Mouse (Mus musculus): ENCODE measurements around the gene Dnah8. TPM values are rescaled to one million over a fixed set of nuclear protein-coding genes. Genes with fewer than 3 reads are reported as not detected.

Gene Dnah8
- polyA plus RNA-seq, 1 experiment from 2014 or later: 2.4 TPM

DNA sequence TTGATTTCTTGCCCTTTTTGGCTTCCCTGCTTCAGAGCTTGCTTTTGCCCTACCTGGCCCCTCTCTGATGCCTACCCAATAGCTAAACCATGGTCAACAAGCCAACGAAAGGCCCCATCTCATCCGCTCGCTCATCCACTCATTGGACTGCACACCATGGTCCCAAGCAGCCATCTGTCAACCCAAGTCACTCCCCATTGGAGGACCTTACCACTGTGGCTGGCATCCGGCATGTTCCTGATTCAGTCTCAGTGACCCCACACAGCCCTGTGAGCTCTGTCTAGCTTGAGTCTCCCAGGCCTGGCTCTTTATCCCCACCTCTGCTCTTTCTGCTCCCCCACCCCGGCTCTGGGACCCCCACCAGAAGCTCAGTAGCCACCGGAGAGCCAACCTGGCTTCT, 129.0 kb downstream of the Dnah8 start:
- DNase-seq (ENCODE audit: low spot score): no peak
- no peak overlapping the region for H3K27ac ChIP-seq (ENCODE audit: low read depth, low read length)
- H3K4me2 ChIP-seq (replicated peaks; ENCODE audit: low read depth, low read length): no peak overlapping the region
- WGBS: 91% methylated on average over 6 of the region's 6 CpGs
- H3K4me3 ChIP-seq (ENCODE audit: low read depth, low read length): no peak overlapping the region
- no peaks in the 10 kb centered on the region for H3K27me3 ChIP-seq (ENCODE audit: control insufficient read depth, insufficient read depth, low read length)
- ATAC-seq (ENCODE audit: low FRiP score): no peak
- H3K9me3 ChIP-seq (ENCODE audit: control insufficient read depth, low read length): no peaks in the 10 kb centered on the region
- H3K36me3 ChIP-seq (ENCODE audit: control insufficient read depth, insufficient read depth, low read length): no peaks in the 10 kb centered on the region
- H3K9ac ChIP-seq (ENCODE audit: low read depth, low read length): no peak overlapping the region
- no peaks in the 10 kb centered on the region for H3K4me1 ChIP-seq (replicated peaks; ENCODE audit: control insufficient read depth, insufficient read depth, low read length)

DNA sequence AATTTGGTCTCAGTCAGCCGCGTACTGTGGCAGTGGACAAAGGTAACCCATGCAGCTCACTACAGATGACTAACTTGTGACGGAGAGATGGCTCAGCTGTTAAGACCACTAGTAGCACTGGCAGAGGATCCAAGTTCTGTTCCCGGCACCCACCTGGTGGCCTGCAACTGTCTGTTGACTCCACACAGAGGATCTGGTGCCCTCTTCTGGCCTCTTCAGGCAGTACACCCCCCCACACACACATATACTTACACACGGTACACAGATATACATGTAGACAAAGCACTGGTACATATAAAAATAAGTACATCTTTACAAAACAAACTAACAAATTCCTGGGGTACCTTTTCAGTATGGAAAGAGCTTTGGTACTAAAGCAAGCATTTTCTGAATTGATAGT, 132.6 kb downstream of the Dnah8 start:
- ATAC-seq (ENCODE audit: low FRiP score) (no peak), DNase-seq (ENCODE audit: low spot score) (no peak)
- Histone ChIP-seq H3K27me3 (ENCODE audit: control insufficient read depth, insufficient read depth, low read length) (no peaks in the 10 kb centered on the region), H3K9me3 (ENCODE audit: control insufficient read depth, low read length) (no peaks in the 10 kb centered on the region), H3K4me3 (ENCODE audit: low read depth, low read length) (no peak overlapping the region), H3K9ac (ENCODE audit: low read depth, low read length) (no peak overlapping the region), H3K27ac (ENCODE audit: low read depth, low read length) (no peak overlapping the region), H3K4me2 (replicated peaks; ENCODE audit: low read depth, low read length) (no peak overlapping the region), H3K36me3 (ENCODE audit: control insufficient read depth, insufficient read depth, low read length) (no peaks in the 10 kb centered on the region), H3K4me1 (replicated peaks; ENCODE audit: control insufficient read depth, insufficient read depth, low read length) (no peaks in the 10 kb centered on the region)
- 97% methylated on average over 5 of the region's 5 CpGs for WGBS

DNA sequence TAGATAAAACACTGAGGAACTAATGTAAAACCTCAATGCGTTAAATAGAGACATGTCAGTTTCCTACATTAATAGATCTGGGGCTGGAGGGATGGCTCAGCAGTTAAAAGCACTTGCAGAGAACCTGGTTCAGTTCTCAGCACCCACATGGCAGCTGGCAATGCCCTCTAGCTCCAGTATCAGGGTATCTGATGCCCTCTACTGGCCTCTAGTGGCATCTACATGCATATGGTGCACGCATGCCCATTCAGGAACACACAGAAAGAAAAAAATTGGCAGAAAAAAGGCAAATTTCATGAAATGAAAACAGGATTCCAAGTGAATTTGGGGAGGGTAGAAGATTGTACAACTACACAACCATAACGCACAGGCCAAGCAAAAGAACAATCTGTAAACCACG, 136.2 kb downstream of the Dnah8 start:
- ATAC-seq (ENCODE audit: low FRiP score) (no peak), DNase-seq (ENCODE audit: low spot score) (no peak)
- no peak overlapping the region for H3K27ac ChIP-seq (ENCODE audit: low read depth, low read length)
- no peak overlapping the region for H3K4me2 ChIP-seq (replicated peaks; ENCODE audit: low read depth, low read length)
- H3K27me3 ChIP-seq (ENCODE audit: control insufficient read depth, insufficient read depth, low read length): no peaks in the 10 kb centered on the region
- no peaks in the 10 kb centered on the region for H3K36me3 ChIP-seq (ENCODE audit: control insufficient read depth, insufficient read depth, low read length)
- no peak overlapping the region for H3K4me3 ChIP-seq (ENCODE audit: low read depth, low read length)
- H3K9ac ChIP-seq (ENCODE audit: low read depth, low read length): no peak overlapping the region
- no peaks in the 10 kb centered on the region for H3K4me1 ChIP-seq (replicated peaks; ENCODE audit: control insufficient read depth, insufficient read depth, low read length)
- WGBS: 90% methylated on average over 4 of the region's 4 CpGs
- H3K9me3 ChIP-seq (ENCODE audit: control insufficient read depth, low read length): no peaks in the 10 kb centered on the region

GRCm38 (mm10) chr17:30764276-30764675, 140.1 kb downstream of the Dnah8 start:
- no peak overlapping the region for H3K27ac ChIP-seq (ENCODE audit: low read depth, low read length)
- no peak overlapping the region for H3K4me2 ChIP-seq (replicated peaks; ENCODE audit: low read depth, low read length)
- no peak overlapping the region for H3K4me3 ChIP-seq (ENCODE audit: low read depth, low read length)
- H3K27me3 ChIP-seq (ENCODE audit: control insufficient read depth, insufficient read depth, low read length): no peaks in the 10 kb centered on the region
- H3K9ac ChIP-seq (ENCODE audit: low read depth, low read length): no peak overlapping the region
- DNase-seq (ENCODE audit: low spot score) (no peak), ATAC-seq (ENCODE audit: low FRiP score) (no peak)
- no peaks in the 10 kb centered on the region for H3K36me3 ChIP-seq (ENCODE audit: control insufficient read depth, insufficient read depth, low read length)
- WGBS: 94% methylated on average over 8 of the region's 8 CpGs
- H3K4me1 ChIP-seq (replicated peaks; ENCODE audit: control insufficient read depth, insufficient read depth, low read length): no peaks in the 10 kb centered on the region
- no peaks in the 10 kb centered on the region for H3K9me3 ChIP-seq (ENCODE audit: control insufficient read depth, low read length)

DNA sequence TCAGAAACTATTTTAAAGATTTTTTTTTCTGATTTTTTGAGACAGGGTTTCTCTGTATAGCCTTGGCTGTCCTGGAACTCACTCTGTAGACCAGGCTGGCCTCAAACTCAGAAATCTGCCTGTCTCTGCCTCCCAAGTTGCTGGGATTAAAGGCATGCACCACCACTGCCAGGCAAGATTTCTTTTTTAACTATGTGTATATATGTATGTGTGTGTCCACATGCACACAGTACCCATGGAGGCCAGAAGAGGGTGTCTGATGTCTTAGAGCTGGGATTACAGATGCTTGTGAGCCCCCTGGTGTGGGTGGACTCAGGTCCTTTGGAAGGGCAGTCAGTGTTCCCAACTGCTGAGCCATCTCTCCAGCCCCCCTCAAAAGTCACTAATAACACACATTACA, 150.3 kb downstream of the Dnah8 start:
- Histone ChIP-seq H3K9me3 (ENCODE audit: control insufficient read depth, low read length) (no peaks in the 10 kb centered on the region), H3K4me2 (replicated peaks; ENCODE audit: low read depth, low read length) (no peak overlapping the region), H3K9ac (ENCODE audit: low read depth, low read length) (no peak overlapping the region), H3K27me3 (ENCODE audit: control insufficient read depth, insufficient read depth, low read length) (no peaks in the 10 kb centered on the region), H3K4me3 (ENCODE audit: low read depth, low read length) (no peak overlapping the region), H3K4me1 (replicated peaks; ENCODE audit: control insufficient read depth, insufficient read depth, low read length) (no peaks in the 10 kb centered on the region), H3K27ac (ENCODE audit: low read depth, low read length) (no peak overlapping the region), H3K36me3 (ENCODE audit: control insufficient read depth, insufficient read depth, low read length) (no peaks in the 10 kb centered on the region)
- no peak for DNase-seq (ENCODE audit: low spot score)
- no peak for ATAC-seq (ENCODE audit: low FRiP score)

GRCm38 (mm10) chr17:30775096-30775495, 150.9 kb downstream of the Dnah8 start:
- WGBS: 60% methylated on average over 5 of the region's 5 CpGs
- no peak overlapping the region for H3K4me2 ChIP-seq (replicated peaks; ENCODE audit: low read depth, low read length)

DNA sequence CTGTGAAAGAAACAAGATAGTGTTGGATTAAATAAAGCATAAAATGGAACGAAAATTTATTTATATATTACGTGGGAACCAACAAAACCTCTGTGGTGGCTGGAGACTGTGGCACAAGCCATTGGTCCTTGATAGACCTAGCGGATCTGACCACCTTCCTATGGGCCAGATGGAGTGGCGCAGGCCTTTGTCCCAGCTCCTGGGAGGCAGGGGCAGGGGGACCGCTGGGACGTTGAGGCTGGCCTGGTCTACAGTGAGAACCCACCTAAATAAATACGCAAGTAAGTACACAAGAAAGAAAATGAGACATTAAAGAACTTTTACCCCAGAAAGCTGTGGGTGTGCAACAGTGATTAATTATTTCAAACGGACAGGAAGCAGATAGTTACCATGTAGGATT, 156.9 kb downstream of the Dnah8 start:
- no peak overlapping the region for H3K4me2 ChIP-seq (replicated peaks; ENCODE audit: low read depth, low read length)
- H3K4me1 ChIP-seq (replicated peaks; ENCODE audit: control insufficient read depth, insufficient read depth, low read length): no peaks in the 10 kb centered on the region
- no peaks in the 10 kb centered on the region for H3K9me3 ChIP-seq (ENCODE audit: control insufficient read depth, low read length)
- H3K27me3 ChIP-seq (ENCODE audit: control insufficient read depth, insufficient read depth, low read length): no peaks in the 10 kb centered on the region
- no peak for DNase-seq (ENCODE audit: low spot score)
- 82% methylated on average over 8 of the region's 8 CpGs for WGBS
- no peak overlapping the region for H3K9ac ChIP-seq (ENCODE audit: low read depth, low read length)
- ATAC-seq (ENCODE audit: low FRiP score): no peak
- no peaks in the 10 kb centered on the region for H3K36me3 ChIP-seq (ENCODE audit: control insufficient read depth, insufficient read depth, low read length)
- H3K27ac ChIP-seq (ENCODE audit: low read depth, low read length): no peak overlapping the region
- no peak overlapping the region for H3K4me3 ChIP-seq (ENCODE audit: low read depth, low read length)

More at GRCm38 (mm10) chr17:30775096-30775495, 150.9 kb downstream of the Dnah8 start:
- DNase-seq (ENCODE audit: low spot score): no peak
- Histone ChIP-seq H3K36me3 (ENCODE audit: control insufficient read depth, insufficient read depth, low read length) (no peaks in the 10 kb centered on the region), H3K27ac (ENCODE audit: low read depth, low read length) (no peak overlapping the region), H3K4me1 (replicated peaks; ENCODE audit: control insufficient read depth, insufficient read depth, low read length) (no peaks in the 10 kb centered on the region), H3K9me3 (ENCODE audit: control insufficient read depth, low read length) (no peaks in the 10 kb centered on the region), H3K27me3 (ENCODE audit: control insufficient read depth, insufficient read depth, low read length) (no peaks in the 10 kb centered on the region), H3K4me3 (ENCODE audit: low read depth, low read length) (no peak overlapping the region), H3K9ac (ENCODE audit: low read depth, low read length) (no peak overlapping the region)
- ATAC-seq (ENCODE audit: low FRiP score): no peak

DNA sequence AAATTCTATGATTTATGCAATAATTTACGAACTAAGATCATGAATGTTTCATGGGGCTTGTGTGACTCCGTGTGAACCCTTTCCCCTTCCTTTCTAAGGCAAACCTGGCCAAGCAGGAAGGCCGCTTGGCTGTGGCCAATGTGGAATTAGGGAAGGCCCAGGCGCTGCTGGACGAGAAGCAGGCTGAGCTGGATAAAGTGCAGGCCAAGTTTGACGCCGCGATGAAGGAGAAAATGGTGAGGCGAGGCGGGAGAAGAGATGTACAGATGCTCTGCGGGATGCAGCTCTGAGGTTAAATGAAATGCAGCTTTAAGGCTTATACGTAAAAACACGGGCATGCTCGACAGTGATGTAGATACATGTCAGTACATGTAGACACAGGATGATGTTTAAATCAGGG, 158.1 kb downstream of the Dnah8 start:
- H3K36me3 ChIP-seq (ENCODE audit: control insufficient read depth, insufficient read depth, low read length): no peaks in the 10 kb centered on the region
- DNase-seq (ENCODE audit: low spot score) (no peak), ATAC-seq (ENCODE audit: low FRiP score) (no peak)
- no peak overlapping the region for H3K4me3 ChIP-seq (ENCODE audit: low read depth, low read length)
- no peaks in the 10 kb centered on the region for H3K9me3 ChIP-seq (ENCODE audit: control insufficient read depth, low read length)
- no peak overlapping the region for H3K27ac ChIP-seq (ENCODE audit: low read depth, low read length)
- no peak overlapping the region for H3K4me2 ChIP-seq (replicated peaks; ENCODE audit: low read depth, low read length)
- H3K4me1 ChIP-seq (replicated peaks; ENCODE audit: control insufficient read depth, insufficient read depth, low read length): no peaks in the 10 kb centered on the region
- H3K27me3 ChIP-seq (ENCODE audit: control insufficient read depth, insufficient read depth, low read length): no peaks in the 10 kb centered on the region
- WGBS: 88% methylated on average over 14 of the region's 14 CpGs
- no peak overlapping the region for H3K9ac ChIP-seq (ENCODE audit: low read depth, low read length)

GRCm38 (mm10) chr17:30788361-30788760, 164.2 kb downstream of the Dnah8 start:
- Histone ChIP-seq H3K27me3 (ENCODE audit: control insufficient read depth, insufficient read depth, low read length) (no peaks in the 10 kb centered on the region), H3K4me3 (ENCODE audit: low read depth, low read length) (no peak overlapping the region), H3K36me3 (ENCODE audit: control insufficient read depth, insufficient read depth, low read length) (no peaks in the 10 kb centered on the region), H3K4me2 (replicated peaks; ENCODE audit: low read depth, low read length) (no peak overlapping the region), H3K4me1 (replicated peaks; ENCODE audit: control insufficient read depth, insufficient read depth, low read length) (no peaks in the 10 kb centered on the region), H3K9me3 (ENCODE audit: control insufficient read depth, low read length) (no peaks in the 10 kb centered on the region), H3K27ac (ENCODE audit: low read depth, low read length) (no peak overlapping the region), H3K9ac (ENCODE audit: low read depth, low read length) (no peak overlapping the region)
- no peak for ATAC-seq (ENCODE audit: low FRiP score)
- DNase-seq (ENCODE audit: low spot score): no peak
- 89% methylated on average over 8 of the region's 8 CpGs for WGBS
